In genomic region chr1:106684546-106684945, GRCm38 (mm10) we compare ENCODE assay signal across 23 mouse cellular contexts.
"Had no signal": no experiment of that assay in that cellular context is flagged by ENCODE, and none has a peak within 500 bp of the region (broad histone marks: within the 10 kb centered on the region; RNA-seq: fewer than 3 reads in every experiment).

No protein-coding gene starts in this region.

- H3K4me1 ChIP-seq: hindbrain, embryonic 10.5 days; hindbrain, embryonic 12.5 days; intestine, embryonic 15.5 days; limb, embryonic 10.5 days; limb, embryonic 12.5 days had no signal

- H3K4me2 ChIP-seq: heart, embryonic 12.5 days; hindbrain, embryonic 12.5 days; hindbrain, embryonic 14.5 days; intestine, embryonic 15.5 days; kidney, embryonic 15.5 days; limb, embryonic 12.5 days; liver, embryonic 11.5 days; liver, embryonic 13.5 days had no signal

- H3K9ac ChIP-seq: heart, embryonic 12.5 days; hindbrain, embryonic 12.5 days; hindbrain, embryonic 14.5 days; intestine, embryonic 15.5 days; kidney, embryonic 15.5 days; limb, embryonic 12.5 days; liver, embryonic 13.5 days had no signal

- H3K4me3 ChIP-seq: gastrocnemius, adult 2 months; heart, embryonic 10.5 days; heart, embryonic 12.5 days; hindbrain, embryonic 10.5 days; hindbrain, embryonic 12.5 days; intestine, embryonic 15.5 days; kidney, embryonic 15.5 days; layer of hippocampus, adult 2 months; left cerebral cortex, adult 2 months; limb, embryonic 10.5 days; limb, embryonic 12.5 days; liver, embryonic 13.5 days had no signal

- H3K36me3 ChIP-seq: heart, embryonic 10.5 days; heart, embryonic 12.5 days; hindbrain, embryonic 10.5 days; hindbrain, embryonic 12.5 days; intestine, embryonic 15.5 days; kidney, embryonic 15.5 days; limb, embryonic 10.5 days; limb, embryonic 12.5 days; liver, embryonic 13.5 days had no signal

- H3K27me3 ChIP-seq: heart, embryonic 12.5 days; hindbrain, embryonic 12.5 days; intestine, embryonic 15.5 days; kidney, embryonic 15.5 days; limb, embryonic 12.5 days; liver, embryonic 13.5 days had no signal

- H3K9me3 ChIP-seq: heart, embryonic 10.5 days; heart, embryonic 12.5 days; hindbrain, embryonic 10.5 days; hindbrain, embryonic 12.5 days; intestine, embryonic 15.5 days; kidney, embryonic 15.5 days; limb, embryonic 10.5 days; limb, embryonic 12.5 days; liver, embryonic 13.5 days had no signal

- H3K27ac ChIP-seq: gastrocnemius, adult 2 months; heart, embryonic 10.5 days; hindbrain, embryonic 10.5 days; hindbrain, embryonic 12.5 days; hindbrain, embryonic 14.5 days; intestine, embryonic 15.5 days; kidney, embryonic 15.5 days; kidney, postnatal 0 days; layer of hippocampus, adult 2 months; left cerebral cortex, adult 2 months; limb, embryonic 10.5 days; limb, embryonic 12.5 days; liver, embryonic 13.5 days had no signal

- DNase-seq: gastrocnemius, adult 2 months; gastrocnemius, postnatal 10 days; gastrocnemius, postnatal 25 days; heart, postnatal 4 days; kidney, adult 18-20 months; kidney, adult 9 months; kidney, postnatal 14 days; kidney, postnatal 36 days; liver; liver, embryonic 13.5 days had no signal
